Mouse (Mus musculus) brain, adult 2 months (tissue): ENCODE data around the gene Dnajb12.
A peak's percentile ranks its signal among the peaks of the same experiment; 100 is the strongest.
"Not testable (repeated sequence)": the region's sequence is repeated elsewhere in the genome, so short reads cannot be mapped to it uniquely, and the experiment has no call there.

Experiments
- DNase-seq: peaks from one replicate; pipeline ENCODE4 v3.0.0; 2011; ENCODE audit warnings: low read depth, low spot score

The Dnajb12 gene

DNA sequence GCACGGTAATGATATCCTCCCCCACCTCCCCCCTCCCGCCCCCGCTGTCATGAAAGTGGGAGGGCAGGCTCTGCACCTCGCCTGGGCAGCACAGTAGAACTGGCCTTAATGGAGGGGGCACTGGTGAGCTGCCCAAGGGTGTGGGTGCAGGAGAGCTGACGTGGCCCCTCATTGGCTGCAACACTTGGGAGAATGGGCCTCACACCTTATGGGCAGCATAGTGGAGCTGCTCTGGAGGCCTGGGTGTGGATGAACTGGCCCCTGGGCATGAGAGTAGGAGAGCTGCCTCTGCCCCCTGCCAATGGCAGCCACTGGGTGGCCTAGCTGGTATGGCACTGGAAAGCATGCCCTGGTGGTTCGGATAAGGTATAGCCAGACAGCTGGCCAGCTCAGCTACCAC is 9.3 kb upstream of the Dnajb12 start:
- DNase-seq, result no peak

DNA sequence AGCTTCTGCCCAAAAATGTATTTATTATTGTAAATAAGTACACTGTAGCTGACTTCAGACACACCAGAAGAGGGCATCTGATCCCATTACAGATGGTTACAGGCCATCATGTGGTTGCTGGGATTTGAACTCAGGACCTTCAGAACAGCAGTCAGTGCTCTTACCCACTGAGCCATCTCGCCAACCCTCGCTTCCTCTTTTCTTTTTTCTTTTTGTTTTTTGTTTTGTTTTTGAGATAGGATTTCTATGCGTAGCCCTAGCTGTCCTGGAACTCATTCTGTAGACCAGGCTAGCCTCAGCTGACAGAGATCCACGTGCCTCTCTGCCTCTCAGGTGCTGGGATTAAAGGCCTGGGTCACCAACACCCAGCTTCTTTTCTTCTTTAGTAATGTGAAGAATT is 6.7 kb upstream of the Dnajb12 start:
- not testable (repeated sequence) for DNase-seq

DNA sequence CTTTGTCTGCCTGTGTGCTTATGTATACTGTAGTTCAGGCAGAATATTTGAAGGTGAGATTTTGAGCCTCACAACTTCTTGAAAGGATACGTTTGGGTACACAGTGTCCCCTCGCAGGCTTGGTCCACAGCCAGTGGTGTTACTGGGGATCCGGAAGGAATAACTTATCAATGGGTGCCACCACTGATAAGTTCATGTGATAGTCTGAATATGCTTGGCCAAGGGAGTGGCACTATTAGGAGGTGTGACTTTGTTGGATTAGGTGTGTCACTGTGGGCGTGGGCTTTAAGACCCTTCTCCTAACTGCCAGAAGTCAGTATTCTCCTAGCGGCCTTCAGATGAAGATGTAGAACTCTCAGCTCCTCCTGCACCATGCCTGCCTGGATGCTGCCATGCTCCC is 6.2 kb upstream of the Dnajb12 start:
- no peak for DNase-seq

DNA sequence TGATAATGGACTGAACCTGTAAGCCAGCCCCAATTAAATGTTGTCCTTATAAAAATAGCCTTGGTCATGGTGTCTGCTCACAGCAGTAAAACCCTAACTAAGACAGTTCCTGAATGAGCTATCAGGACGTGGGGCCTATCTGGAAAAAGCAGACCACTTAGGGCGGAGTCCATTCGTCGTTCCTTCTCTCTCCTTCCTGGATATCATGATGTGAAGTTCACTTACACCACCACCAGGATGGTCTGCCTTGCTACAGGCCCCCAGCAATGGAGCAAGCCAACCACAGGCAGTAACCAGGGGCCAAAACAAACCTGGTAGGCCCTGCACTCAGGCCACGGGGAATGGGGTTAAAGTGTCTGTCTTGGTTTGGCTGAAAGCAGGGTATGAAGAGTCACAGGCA is 5.7 kb upstream of the Dnajb12 start:
- DNase-seq, result no peak

DNA sequence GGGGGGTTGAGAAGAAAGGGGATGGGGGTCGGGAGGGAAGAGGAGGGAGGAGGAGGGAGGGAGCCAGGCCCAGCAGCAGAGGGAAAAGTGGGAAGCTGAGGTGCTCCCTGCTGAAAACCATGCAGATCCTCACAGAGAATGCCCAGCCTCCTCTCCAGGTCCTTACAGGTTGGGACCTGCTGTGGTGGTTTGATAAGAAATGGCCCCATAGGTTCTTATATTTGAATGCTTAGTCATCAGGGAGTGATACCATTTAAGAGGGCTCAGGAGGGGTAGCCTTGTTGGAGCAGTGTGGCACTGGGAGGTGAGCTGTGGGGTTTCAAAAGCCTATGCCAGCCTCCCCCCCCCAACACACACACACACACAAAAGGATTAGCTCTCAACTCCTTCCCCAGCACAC is 4.0 kb upstream of the Dnajb12 start:
- DNase-seq, result no peak

DNA sequence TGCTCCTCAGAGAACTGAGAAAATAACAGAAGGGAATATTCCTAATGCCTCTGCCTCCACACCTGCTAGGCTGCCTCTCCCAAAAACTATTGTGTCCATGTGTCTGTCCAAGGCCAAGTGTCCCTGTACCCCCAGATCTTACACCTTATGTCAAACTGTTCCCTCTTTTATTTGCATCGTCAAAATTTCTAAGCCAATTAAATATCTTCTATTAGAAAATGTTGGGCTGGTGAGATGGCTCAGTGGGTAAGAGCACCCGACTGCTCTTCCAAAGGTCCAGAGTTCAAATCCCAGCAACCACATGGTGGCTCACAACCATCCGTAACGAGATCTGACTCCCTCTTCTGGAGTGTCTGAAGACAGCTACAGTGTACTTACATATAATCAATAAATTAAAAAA is 2.7 kb upstream of the Dnajb12 start:
- not testable (repeated sequence) for DNase-seq

DNA sequence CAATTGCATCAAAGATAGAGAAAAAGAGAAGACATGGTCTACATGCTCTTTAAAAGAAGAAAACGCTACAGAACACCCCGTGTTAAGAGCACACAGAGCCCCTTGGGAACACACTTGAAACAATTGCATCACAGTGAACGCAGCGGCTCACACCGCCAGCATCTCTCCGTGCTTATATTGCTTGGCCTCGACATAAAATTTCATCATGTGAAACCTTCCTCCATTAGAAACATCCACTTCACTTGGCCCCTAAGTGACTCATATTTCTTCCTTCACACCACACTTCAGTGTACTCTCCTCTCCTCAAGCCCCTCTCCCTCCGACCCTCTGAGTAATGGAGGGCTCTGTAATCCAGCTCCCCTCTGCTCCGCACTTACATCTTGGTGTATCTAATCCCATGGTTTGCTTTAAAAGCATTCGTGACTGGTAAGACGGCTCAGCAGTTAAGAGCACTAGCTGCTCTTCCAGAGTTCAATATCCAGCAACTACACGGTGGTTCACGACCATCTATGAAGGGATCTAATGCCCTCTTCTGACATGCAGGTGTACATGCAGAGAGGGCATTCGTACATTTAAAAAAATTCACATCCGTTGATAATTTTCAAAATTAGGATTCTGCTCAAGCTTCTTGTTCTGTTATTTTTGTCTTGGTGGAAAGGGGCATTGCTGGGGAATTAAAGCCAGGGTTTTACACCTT is 1.8 kb upstream of the Dnajb12 start:
- no peak for DNase-seq

DNA sequence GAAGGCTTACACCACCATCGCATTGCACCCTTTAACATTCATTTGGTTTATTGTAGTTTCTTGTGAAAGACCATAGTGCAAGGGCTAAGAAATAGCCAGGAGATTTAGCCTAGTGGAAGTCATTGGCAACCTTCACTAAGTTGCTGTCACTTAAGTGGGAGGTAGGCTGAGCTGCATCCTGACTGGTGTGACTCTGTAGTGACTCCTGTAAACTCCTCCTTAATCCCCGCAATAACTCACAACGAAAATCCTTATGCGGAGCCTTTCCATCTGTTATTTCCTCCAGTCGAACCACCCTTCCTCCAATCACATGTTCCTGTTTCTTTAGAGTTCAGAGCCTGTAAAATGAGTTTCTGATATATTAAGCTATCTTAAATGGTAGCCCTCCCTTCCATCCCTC is 533 bp upstream of the Dnajb12 start:
- DNase-seq, result peak; percentile 77

DNA sequence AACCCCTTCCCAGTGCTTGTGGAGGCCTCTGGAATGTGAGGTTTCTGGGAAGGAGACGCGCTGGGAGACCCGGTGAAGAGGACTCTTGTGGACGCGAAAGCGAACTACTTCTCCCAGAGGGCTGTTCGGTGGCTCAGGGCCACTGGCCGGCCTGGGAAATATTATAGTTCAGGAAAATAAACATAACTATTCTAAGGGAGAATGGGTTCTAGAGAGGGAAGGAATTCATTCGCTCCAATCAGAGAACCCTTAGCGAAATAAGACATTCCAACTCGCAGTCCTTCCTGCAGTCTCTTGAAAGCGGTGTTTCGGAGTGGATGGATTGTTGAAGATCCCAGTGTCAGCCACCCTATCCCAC is 652 bp downstream of the Dnajb12 start:
- DNase-seq, result no peak

DNA sequence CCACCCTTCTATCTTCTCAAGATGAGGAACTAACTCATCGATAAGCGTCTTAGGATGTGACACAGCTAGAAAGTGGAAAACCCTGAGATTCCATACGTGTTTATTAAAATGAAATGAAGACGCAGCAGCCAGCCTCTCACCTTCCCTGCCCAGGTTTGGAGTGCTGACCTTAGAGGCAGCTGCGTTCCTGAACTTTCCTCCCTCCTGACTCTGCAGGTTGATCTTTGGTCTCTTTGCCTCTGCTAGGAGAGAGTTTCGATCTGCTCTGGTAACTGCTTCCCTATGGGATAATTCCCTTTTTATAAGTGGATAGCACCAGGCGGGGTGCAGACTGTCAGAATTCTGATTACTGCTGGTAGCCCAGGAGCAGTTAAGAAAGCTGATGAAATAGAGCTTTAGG is 1.5 kb downstream of the Dnajb12 start:
- DNase-seq, result no peak

DNA sequence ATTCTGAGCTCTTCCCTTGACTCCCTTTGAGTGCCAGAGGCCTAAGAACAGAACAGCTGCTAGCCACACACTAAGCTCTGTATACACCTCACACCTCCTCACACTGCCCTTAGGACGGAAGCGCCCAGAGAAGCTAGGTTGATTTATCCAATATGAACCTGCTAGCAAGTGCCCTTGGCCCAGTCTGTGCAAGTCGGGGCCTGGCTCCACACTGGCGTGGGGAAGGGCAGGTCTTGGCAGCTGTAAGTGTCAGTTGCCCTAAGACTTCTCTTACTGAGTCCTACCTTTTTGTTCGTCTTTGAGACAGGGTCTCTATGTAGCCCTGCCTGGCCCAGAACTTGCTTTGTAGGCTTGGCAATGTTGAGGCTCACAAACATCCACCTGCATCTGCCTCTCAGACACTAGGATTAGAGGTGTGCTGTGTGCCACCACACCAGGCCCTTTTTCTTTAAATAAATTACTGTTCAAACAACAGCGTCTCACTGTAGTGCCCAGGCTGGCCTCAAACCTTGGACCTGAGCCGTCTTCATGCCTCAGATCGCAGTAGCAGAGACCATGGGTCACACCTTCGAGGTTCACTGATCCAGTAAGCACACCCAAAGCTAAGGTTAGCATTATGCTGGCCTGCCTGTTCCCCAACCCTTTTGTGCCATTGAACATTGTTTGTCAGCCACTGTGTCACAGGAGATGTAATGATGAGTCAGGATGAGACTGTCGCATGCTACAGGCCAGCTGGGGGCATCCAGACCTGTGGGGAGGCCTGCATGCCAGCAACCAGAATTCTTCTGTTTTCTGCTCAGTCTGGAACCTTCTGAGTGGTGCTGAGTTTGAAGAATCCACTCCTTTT is 5.2 kb downstream of the Dnajb12 start:
- no peak for DNase-seq

DNA sequence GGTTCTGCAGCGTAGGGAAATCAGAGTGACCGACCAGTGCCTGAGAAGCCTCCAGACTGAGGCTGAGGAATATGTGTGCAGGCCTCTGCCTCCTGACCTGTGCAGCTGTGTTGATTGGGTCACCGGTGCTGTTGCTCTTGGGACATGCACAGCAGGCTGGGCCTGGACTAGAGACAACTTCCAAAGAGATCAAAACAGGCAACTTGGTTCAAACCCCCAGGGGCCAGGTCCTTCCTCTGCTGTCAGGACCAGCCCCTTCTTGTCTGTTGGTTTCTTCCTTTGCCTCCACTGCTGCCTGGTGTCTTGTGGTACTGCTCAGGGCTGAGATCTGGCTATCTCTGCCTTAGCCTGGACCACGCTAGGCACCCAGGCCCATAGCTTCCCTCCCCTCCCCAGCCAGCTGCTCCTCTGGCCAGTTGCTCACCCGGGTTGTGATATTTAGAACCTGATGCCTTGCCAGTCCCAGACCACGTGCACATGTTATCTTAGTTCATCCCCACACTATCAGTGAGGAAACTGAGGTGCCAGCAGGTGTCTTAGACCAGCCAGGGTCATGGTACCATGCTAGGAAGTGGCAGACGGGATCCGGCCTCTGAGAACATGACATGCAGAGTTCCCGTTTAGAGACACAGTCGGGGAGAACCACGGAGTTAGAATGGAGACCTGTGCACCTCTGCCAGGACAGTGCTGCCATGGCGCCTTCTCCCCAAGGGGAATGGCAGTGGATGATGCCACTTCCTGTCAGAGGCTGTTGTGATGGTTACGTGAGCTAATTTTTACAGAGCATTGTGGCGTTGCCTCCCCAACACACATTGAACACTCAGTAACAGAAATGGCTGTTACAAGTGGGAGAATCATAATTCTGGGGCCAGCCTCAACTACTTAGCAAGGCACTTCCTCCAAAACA is 6.1 kb downstream of the Dnajb12 start:
- DNase-seq, result no peak

DNA sequence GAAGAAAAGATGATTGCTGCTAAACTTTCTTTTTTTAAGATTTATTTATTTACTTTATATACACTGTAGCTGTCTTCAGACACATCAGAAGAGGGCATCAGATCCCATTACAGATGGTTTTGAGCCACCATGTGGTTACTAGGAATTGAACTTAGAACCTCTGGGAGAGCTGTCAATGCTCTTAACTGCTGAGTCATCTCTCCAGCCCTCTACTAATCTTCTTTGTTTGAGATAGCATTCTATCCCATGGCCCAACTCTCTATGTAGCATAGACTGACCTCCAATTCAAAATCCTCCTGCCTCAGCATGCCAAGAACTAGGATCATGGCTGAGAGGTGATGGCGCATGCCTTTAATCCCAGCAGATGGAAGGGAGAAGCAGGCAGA is 6.7 kb downstream of the Dnajb12 start:
- DNase-seq, result no peak

DNA sequence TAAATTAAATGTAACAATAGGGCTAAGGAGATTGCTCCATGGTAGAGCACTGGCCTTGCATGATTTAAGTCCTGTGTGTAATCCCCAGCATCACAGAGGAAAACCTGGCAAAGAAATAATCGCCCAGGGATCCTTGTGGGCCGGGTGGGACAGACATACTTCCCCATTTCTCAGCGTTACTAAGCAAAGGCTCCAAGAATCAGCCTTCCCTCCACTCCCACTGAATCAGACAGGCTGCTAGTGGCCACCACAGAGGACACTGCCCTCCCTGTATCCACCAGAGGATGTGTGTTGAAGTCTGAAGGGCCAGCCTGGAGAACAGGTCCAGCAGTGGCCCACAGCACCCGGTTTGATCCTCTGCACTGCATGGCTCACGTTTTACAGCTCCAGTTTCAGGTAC is 8.1 kb downstream of the Dnajb12 start:
- no peak for DNase-seq

DNA sequence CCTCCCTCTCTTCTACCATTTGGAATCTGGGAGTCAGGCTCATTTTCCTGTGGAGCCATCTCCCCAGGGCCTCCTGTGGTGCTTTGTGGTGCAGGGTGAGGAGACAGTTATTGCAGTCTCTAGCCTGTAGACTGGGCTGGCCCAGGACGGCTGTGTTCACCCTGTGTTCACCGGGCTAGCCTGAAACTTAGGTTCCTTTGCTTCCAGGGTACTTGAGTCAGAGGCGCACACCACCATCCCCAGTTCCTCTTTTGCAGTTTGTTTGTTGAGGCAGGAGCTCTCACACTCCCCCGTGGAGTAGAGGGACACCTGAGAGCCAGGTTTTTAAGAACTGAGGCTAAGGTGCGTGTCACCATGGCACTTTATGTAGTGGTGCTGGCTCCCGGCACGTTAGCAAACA is 10.0 kb downstream of the Dnajb12 start:
- DNase-seq, result no peak

DNA sequence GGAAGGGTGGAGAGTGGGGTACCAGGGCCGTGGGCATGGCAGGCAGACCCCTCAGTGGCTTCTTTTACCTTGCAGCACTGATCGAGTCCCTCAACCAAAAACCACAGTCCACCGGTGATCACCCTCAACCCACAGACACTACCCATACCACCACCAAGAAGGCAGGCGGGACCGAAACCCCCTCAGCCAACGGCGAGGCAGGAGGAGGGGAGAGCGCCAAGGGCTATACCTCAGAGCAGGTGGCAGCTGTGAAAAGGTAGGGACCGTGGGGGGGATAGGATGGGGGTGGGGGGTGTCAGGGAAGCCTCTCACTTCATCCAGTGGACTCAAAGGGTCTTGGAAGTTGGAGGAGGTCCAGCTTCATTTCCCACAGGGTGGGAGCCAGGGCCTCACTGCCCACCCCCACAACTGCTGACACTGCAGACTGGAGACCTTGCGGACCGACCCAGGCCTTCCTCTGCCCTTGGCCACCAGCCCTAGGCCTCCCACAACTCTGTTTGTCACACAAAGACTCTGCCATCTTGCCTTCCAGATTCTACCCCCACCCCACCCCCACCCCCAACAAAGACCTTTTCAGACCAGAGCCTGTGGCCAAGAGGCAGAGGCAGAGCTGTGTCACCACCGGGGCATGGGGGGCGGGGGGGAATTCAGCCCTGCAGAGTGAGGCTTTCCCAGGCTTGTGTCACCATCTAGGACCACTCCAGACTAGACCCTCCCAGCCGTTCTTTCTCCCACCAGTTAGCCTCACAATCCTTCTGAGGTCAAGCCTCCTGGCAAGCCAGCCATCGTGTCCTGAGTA is 10.8 kb downstream of the Dnajb12 start:
- peak; percentile 70 for DNase-seq

DNA sequence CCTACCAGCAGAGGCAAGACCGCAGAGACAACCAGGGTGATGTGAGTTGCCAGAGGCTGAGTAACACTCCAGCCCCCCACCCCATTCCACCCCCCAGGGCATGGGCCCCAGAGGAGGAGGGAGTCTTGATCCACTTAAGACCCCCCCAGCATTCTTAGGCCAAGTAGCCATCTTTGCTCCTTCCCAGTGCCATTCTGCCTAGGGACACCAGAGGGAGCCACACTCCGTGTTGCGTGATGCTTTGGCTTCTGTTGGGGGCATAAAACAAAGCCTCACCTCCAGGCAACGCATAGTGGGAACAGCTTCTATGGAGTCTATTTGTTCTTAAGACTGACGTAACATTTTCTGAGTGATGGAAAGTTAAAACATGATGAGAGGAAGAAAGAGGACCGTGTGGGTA is 13.6 kb downstream of the Dnajb12 start:
- peak; percentile 92 for DNase-seq

DNA sequence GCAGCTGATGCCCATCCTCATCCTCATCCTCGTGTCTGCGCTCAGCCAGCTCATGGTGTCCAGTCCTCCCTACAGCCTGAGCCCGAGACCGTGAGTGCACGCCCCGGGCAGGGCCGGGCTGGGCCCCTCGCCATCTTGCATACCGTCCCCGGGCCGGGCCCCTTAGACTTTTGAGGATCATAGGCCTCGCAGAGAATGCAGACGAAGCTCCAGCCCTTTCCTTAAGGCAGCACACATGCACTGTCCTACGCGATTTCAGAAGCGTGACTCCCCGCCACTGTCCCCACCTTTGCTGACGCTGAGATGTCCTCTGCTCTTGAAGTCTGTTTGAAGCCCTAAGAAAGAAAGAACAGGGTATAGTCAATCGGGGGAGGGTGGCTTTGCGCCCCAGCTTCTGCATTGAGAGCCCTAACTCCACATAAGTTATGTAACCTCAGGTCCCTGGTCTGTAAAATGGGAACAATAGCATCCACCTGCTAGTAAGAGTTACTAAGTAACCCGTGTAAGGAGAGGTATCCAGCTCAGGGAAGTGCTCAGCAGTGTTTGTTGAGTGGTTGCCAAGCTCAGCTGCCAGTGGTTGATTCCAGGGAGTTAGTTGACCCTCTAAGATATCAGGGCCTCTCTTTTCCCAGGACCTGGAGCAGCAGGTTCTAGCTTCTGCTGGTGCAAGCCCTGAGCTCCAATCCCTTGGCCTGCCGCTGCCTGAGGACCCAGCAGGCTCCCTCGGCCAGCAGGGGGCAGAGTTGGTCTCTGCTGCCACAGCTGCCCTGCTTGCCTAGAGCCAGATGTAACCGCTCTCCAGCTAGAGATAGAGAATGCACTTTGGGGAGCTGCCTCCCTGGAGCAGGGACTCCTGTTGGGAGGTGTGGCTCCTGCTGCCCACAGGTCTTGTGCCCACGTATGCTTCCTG is 15.2 kb downstream of the Dnajb12 start:
- DNase-seq, result peak; percentile 93

DNA sequence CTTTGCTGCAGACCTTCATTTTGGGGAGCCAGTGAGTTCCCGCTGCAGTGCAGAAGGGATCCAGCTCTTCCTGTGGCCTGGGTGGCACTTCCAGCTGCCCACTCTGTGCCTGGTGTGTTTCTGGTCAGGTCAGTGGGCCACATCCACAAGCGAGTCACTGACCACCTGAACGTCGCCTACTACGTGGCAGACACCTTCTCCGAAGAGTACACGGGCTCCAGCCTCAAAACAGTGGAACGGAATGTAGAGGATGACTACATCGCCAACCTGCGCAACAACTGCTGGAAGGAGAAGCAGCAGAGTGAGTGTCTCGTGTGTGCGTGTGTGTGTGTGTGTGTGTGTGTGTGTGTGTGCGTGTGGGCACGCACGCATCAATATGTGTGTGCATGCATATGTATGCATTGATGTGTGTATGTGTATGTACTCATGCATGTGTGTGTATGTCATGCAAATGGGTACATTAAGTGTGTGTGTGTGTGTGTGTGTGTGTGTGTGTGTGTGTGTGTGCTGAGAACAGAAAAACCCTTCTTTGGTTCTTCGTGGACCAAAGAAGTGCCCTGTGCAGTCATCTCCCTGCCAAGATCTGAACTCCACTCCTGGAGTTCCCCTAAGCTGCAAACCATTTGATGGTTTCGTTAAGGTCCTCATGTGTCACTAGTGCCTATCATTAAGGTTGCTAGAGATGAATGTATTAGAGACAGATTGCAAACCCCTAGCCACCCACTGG is 16.3 kb downstream of the Dnajb12 start:
- DNase-seq, result no peak

DNA sequence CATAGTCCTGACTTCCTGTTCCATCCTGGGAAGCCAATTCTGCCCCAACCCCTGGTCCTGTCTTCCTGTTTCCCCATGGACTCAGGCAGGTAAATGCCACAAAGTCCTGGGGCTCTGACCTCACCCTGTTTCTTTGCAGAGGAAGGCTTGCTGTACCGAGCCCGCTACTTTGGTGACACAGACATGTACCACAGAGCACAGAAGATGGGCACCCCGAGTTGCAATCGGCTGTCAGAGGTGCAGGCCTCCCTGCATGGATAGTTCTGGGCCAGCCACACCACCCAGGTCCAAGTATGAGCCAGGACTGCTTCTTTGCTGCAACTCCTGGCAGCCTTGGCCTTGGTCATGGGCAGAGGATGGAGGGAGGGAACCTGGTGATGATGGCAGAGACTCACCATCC is 16.9 kb downstream of the Dnajb12 start:
- no peak for DNase-seq
